Mouse (Mus musculus) activated CD4-positive, CD25-positive, alpha-beta regulatory T cell, adult 4 months (primary cell): ENCODE measurements at regions not wholly inside any gene's neighbourhood (a gene's known extent, or its start where the extent isn't known, plus 50 kb on each side); places are given as distances from the start of the nearest gene placed in this dataset.
A peak's percentile ranks its signal among the peaks of the same experiment; 100 is the strongest.

Source experiments
- ATAC-seq: one replicate; pipeline ENCODE4 v1.8.0; 2017

DNA sequence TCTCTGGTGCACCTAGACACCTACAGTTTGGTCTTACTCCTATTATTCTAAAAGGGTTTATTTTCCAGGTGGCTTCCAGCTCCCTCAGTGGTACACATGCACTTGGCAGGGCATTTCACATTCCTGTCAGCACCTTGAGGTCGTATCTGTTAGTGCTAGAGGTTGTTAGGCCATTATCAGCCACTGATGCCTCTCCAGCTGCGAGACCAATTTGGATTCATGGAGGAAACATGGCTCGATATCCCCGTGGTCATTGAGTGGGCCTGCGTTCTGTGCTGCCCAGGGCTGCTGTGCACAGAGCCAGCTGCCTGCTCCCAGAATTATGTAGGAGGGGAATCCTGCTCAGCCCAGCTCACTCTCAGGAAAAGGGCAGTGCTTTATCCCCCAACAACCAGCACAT, 60.1 kb upstream of the Irx1 start:
- ATAC-seq = no peak

DNA sequence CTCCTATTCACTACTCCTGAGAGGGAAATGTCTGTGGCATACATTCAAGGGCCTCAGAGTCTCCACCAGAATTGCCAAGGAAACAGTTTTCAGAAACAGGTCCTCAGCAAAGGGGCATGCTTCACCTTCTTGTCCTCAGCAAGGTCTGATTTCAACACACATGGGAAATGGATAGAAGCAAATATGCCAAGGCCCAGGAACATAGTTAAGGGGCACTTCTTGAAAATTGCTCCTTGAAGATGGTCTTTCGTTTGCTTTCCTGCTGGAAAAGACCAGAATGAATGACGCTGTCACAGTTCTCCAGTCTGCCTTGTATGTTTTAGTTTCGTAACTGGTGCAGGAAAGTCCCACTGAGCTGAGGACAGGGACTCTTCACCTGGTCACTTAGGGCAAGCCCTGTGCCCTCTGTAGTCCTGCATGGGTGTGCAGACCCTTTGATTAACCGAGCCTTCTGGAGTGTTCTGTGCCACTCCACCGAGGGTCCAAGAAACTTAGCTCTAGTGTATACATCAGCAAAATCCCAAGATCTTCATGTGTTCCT, 80.5 kb upstream of the Irx1 start:
- ATAC-seq = no peak

DNA sequence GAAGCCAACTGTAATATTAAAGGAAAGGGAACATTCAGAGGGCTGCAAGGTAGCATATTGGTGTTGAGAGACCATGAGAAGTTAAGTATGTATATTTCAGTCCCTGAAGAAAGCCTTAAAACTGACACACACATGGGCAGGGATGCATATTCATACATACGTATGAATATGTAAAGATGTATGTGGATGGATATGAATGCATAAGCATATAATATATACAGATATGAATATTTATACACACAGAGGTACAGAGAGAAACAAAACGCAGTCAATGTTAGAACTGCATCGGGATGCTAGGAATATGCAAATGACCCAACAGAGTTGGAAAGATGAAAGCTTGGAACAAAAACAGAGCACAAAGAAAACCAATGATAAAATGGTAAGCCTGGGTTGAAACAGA, 92.9 kb upstream of the Irx1 start:
- no peak for ATAC-seq

DNA sequence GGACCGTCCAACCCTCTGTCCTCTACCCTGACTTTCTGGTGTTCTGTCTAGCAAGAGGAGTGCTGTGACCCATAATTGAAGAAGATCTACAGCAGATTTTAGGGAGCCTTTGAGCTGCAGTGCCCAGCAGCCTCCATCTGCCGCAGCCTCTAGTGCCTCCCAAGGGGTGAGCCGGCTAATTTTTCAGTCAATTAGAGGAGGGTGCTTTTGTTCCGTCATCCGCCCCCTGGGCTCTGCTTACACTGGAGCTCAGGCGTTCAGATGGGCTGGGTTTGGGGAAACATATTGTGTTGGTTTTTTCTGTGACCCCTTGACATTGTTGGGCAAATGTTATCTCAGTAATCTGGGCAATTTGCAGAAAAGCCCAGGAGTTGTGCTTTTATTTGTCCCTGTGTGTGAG, 98.1 kb upstream of the Irx1 start:
- ATAC-seq = no peak

DNA sequence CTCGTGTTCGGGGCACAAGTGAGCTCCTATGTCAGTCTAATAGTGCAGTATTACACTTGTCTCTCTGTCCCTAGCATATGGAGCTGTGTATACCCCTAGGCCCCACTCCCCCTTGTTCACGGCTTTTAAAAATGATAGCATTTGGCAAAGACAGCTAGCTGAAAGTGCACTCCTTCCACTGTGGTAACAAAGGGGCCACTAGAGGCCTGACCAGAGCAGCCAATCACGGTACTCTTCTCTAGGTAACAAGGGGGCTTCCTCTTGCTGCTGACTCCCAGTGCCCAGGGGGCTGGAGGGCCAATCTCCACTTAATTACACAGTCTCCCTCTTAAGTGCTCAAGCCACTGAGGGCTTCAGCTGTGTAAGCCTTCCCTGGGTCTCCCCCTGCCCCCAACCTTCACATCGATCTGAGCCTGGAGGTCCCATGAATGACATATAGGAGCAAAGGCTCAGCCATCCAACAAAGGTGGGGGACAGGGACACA, 99.8 kb upstream of the Irx1 start:
- ATAC-seq = no peak

DNA sequence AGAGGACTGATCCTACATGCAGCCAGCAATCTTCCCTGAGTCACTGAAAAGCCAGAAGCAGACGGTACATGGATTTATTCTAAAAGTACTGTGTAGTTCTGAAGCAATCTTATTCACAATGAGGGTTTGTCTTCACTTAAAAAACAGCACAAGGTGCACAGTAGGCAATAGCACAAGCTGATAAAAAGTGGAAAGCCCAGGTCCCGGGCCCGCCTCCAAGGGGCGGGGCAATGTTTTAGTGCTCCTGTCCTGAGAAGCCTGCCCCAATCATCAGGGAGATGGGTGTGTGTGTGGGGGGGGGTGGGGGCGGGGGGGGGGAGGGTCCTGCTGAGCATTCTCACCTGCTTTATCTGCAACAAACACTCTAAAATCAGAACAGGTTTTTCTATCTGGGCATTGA, 133.1 kb upstream of the Irx1 start:
- no peak for ATAC-seq

DNA sequence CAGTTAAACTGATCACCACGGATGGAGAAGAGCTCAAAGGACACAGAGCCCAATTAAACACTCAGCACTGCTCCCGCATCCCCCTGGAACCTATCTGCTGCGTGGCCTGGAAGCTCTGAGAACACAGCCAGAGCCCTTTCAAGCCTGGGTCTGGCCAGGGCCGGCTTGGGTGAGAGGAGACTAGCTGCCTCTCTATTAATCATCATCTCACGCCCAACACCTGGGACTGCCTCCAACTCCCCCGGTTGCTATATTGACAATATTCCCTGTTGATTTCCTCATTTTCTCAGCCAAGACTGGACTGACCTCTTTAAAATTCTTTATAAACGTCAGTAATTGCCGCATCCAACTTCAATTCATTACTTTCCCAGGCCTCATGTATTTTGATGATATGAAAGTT, 133.7 kb upstream of the Irx1 start:
- no peak for ATAC-seq

DNA sequence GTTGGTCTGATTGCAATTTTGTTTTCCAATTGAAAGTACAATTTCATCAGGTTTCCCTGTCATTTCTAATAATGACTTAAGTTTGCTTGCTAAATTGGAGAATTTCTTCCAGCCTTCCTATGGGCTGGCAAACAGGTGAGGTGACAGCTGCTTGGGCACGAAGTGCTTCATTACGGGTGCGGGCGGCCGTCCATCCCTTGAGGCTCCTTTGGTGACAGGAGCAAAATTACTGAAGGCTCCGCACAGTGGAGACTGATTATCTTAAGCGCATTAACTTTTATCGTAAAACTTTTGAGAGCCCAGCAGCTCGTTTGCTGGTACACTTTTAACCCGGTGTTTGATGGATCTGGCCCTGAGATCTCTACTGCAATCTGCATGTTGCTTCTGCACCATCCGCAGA, 134.3 kb upstream of the Irx1 start:
- no peak for ATAC-seq

DNA sequence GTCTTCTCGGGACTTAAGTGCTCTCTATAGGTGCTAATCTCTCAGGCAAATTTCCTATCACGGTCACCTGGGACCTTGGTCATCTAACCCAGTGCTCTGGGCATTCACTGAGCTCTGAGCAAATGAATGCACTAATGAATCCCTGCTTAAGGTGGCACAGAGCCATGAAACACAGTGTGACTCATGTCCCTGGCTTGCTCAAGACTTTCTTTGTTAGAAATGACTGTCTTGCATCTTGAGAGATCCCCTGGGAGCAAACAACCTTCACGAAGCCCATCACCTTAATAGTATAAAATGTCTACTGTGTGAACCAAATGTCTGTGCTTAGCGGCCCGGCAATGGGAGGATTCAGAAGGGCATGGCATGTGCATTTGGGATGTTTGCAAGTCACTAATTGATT, 137.2 kb upstream of the Irx1 start:
- no peak for ATAC-seq

DNA sequence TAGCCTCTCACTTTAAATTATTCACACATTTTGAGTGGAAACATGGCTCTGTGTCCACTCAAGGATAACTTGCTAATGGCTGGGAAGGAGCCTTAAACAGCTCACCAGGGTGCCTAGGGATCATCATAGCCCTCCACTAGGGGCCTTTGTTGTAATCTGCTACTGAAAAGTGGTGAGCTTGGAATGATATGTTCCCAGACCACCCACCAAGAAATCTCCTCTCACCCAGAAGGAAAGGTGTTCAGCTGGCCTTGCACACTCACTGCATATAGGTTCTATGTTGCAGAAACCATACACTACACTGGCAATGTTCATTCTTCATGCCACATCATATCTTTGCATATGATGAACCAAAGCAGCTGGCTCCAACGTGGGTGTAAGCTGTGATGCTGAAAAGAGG, 145.1 kb upstream of the Irx1 start:
- ATAC-seq = no peak

DNA sequence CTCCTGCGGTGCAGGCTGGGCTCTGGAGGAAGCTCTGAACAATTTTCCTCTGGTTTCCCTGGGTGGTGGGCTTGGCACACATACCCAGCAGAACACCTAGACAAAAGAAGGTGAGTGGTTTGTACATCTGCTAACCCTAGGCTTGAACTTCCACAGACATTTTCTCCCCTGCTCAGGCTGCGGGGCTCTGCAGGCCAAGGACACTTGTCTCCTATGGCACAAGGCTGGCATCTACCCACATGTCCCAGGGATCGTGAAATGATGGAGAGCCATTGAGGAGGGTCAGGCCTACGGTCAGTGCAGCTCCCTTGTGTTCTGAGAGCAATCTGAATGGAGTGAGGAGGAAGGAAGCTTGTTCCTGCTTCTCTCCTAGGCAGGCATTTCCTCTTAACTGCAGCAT, 150.4 kb upstream of the Irx1 start:
- no peak for ATAC-seq

DNA sequence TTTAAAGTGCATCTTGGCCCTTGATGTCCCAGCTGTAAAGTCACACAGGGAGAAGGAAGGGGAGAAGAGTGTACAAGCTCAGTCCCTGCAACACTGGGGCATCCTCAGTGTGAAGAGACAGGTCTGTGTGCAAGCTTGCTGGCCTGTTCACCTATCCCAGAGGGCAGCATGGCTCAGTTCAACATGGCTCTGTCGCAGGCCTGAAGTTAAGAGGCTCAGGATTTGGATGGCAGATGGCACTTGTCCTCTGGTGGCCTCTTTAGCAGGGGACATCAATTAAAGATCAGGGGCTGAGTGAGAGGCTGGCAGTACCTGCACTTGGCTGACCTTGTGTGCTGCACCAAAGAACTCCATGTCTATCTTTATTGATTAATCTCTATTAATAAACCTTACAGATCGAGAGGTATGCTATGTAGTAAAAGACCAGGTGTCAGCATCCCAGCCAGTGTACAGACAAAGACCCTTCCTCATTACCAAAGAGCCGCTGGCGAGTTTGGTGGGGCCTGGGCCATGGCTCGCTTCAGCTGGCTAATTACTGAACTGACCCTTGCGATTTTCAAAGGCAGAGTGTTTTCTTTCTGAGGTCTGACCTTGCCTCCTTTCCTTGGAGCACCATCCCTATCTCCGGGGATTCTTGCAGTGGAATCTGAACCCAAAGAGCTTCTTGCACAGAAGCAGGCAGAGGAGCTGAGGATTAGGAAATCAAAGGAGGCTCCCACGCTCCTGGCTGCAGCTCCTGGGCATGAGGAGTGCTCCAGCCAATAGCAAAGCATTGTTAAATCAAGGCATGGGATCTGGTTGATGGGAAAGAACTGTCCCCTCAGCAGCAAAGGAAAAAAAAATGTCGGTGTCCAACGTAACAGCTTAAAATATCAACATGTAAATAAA, 151.5 kb upstream of the Irx1 start:
- no peak for ATAC-seq

DNA sequence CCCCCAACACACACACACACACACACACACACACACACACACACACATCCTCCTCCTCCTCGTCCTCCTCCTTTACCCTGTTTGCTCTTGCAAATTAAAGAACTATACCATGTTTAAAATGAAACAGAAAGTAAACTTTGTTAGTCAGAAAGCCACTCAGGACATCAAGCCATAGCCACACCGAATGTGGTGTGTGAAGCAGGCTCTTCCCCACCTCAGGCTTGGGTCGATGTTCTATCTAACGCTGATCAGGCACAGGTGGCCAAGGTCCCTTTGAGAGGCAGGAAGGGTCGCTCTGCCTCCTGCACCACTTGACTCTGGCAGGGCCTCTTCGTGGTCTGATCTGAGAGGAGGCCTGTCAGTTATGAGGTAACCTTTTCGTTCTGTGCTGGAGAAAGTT, 156.9 kb upstream of the Irx1 start:
- ATAC-seq = peak; percentile 46

DNA sequence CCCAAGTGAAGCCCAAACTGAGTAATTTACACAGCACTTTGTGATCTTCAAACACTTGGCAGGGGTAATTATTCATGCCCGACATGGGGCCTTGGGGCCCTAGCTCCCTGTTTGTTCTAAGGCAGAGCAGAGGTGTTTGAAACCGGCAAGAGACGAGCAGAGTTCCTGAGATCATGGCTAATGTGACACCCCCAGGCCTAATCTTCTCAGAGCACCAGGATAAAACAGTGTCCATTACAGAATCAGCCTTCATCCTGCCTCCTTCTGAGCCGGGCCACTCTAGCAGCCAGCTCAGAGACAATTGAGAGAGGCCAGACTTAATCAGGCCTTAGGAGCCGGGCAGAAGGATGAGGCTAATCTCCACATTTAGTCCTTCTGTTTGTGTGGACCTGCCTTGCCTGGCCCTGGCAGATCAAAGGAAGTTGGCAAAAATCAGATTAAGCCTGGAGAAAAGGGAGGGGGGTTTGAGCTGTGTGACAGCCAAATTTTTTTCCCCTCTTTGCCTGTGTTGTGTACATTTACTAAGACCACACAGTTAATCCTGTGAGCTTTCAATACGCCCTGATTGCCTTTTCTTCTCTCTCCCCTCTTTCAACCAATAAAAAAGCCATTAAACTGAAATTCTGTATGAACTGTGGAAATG, 157.5 kb upstream of the Irx1 start:
- ATAC-seq = no peak

DNA sequence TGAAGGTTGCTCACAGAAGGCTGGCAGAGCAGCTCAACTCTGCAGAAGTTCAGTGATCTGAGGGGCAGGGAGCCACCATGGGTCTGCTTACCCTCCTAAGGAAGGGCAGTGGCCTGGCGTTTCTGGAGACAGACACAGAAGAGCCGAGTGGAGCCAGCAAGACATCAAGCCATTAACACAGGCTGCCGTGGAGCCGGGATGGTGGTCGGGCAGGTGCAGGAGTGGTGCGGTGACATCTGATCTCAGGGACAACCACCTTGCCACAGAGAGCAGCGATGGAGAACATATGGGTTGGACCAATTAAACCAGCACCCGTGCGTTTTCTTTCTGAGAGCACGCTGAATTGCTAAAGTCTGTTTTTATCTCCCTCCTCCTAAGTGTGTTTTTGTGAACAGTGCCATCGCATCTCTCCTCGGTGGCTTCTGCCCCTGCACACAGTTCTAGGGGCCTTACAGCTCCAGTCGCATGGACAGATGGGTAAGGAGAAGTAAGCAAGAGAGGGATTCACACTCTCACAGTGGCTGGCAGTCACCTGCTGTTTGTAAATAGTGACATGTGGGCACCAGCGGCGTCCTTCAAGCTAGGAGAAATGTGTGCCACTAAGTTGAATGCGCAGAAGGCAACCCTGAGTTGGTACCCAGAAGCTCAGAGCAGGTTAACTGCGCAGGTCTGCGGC, 158.2 kb upstream of the Irx1 start:
- ATAC-seq = no peak

DNA sequence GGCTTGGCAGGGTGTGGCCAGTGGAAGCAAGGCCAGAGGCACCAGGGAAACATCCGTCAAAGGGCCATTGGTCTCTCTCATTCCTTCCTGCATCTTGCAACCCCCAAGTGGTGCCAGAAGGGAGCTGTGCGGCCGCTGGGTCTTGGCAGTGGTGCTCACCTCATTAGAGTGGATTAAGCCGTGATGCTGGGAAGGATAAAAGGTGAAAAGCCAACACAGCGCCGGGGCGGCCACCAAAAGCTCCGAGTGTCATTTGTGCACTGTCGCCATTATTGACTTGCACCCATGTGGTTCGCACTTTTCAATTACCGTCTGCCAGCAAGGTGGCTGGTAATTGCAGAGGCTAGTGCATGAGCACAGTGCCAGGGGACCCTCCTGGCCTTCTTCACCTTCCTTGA, 158.7 kb upstream of the Irx1 start:
- ATAC-seq = no peak

DNA sequence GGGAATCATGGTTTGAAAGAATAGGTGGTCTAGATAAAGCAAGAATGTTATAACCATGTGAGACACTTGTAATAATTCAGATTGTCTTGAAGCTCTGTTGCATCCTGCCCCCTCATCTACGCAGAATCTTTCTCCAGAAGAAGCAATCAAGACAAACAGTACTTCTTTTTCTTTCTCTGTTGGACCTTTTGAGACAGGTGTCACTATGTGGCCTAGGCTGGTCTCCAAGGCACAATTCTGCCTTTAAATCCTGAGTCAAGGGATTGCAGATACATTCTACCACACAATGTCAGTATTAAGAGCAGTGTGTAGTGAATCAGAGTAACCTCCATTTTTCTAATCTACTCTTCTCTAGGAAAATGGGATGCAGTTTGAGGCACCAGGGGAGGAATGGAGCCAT, 164.8 kb upstream of the Irx1 start:
- ATAC-seq = no peak

DNA sequence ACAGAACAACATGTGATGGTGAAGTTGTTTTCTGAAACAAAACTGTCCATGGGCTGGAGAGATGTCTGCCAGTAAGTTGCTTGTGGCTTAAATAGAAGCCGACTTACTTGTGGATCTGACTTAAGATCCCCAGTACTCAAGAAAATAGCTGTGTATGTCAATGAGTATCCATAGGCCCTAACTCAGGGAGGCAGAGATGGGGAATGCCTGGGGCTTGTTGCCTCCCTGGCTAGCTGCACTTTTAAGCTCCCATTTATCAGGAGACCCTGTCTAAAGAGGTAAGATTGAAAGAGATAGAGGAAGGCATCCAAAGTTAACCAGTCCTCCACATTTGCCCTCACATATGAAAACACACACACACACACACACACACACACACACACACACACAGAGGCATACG, 167.8 kb upstream of the Irx1 start:
- no peak for ATAC-seq

DNA sequence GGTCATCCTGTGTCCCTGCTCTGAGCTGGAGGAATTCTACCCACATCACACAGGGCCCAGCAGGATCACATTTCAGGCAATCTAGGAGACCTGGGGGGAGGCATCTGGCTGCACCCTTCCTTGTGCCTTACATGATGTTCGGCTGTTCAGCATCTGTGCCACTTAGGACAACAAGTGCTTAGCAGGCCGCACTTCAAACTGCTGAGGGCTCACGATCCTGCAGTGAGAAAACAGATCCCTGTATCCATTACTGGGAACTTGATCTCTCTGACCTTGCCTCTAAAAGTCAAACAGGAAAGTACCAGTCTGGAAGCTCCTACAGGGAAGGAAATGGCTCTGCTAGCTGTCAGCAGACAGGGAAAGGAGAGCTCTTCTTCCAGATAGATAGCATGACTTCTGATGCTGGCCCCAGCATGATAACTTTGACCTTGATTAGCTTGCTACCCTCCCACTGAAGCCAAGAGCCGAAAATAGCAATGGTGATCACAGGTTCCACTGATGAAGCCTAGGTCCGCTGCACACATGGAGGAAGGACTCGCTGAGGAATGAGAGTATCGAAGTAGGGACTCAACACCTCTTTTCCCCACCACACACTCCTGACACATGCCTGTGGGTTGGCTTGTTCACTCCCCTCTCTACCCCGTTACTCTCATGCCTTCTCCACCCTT, 170.7 kb upstream of the Irx1 start:
- ATAC-seq = no peak

DNA sequence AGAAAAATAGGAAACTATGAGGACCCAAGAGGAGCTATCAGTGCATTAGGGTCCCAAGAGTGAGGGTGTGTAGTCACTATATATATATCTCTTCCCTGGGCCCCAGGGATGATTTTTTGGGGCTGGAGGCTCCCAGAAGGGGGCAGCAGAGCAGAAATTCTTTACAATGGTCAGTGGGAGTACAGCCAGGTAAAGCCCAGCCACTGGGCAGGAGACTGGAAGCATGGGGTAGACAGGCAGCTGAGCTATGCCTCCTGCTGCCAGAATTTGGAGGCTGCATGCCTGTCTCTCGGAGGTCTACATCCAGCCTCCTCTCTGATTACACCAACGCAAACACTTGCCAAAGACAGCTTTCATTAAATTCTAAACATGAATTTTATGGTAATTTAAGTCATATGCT, 202.7 kb upstream of the Irx1 start:
- ATAC-seq = no peak

DNA sequence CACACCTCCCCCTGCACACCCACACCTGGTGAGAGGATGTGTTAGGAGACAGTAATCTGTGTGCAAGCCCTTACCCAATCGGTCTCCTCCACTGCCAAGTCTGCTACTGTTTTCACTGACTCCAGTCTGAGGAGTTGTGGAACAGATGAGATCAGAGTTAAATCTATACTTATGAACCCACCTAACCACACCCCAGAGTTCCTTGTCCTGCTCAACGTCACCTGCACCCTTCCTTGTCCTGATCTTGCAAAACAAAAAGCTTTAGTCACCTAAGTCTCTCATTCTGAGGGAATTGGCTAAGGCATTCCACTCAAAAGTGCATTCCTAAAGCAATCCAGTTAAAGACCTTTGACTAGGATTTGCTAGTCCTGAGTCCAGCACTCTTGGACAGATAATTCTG, 203.9 kb upstream of the Irx1 start:
- no peak for ATAC-seq

DNA sequence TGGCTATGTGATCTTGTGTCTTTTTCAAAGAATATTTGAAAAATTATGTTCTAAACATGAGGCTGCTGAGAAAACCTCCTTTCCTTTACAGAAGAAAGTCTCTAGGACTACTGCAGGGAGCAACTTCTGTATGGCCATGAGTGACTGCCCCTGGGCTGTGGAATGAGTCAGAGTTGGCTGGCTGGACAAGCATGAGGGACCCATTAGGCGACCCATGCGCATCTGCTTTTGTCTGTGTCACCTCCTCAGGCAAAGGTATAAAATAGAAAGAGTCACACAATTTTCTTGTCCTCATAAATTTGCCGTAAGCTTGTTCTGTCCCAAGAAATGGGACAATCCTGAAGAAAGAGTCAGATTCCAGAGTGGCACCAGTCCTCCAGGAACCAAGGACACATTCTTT, 220.1 kb upstream of the Irx1 start:
- ATAC-seq = no peak
